Mouse (Mus musculus): ENCODE data around the gene Snx29. TPM values are rescaled to one million over a fixed set of nuclear protein-coding genes. Genes with fewer than 3 reads are reported as not detected.
"Not testable (repeated sequence)": the region's sequence is repeated elsewhere in the genome, so short reads cannot be mapped to it uniquely, and the experiment has no call there.

Snx29 gene
- polyA plus RNA-seq, 1 experiment from 2014 or later: 14.3 TPM

DNA sequence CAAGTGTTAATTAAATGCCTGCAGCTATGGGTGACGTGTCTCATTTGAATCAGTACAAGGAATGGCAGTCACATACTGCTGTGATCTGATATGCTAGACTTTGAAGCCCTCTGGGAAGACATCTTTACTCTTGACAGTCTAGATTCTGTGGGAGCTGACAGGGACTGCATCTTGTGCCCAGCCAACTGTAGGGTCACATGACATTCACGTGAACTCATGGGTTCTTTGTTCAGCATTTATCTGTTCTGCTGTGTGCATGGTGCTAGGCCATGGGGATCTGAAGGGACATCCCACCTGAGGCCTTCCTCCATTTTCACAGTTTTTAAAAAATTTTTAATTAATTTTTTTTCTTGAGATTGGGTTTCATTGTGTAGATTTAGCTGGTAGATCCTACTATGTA is 91.9 kb downstream of the Snx29 start:
- Histone ChIP-seq H3K9ac (no peak overlapping the region), H3K36me3 (replicated peaks; ENCODE audit: control insufficient read depth, insufficient read depth) (peaks cover 10% of the 10 kb centered on the region), H3K4me2 (replicated peaks) (no peak overlapping the region), H3K9me3 (ENCODE audit: control insufficient read depth, low read length) (no peaks in the 10 kb centered on the region), H3K4me1 (replicated peaks; ENCODE audit: control insufficient read depth, insufficient read depth, low read length) (no peaks in the 10 kb centered on the region), H3K27ac (no peak overlapping the region), H3K4me3 (replicated peaks; ENCODE audit: low read length) (no peak overlapping the region), H3K27me3 (ENCODE audit: control insufficient read depth, insufficient read depth, low read length) (no peaks in the 10 kb centered on the region)
- 83% methylated on average over 2 of the region's 2 CpGs for WGBS
- ATAC-seq (ENCODE audit: low FRiP score) (no peak), DNase-seq (ENCODE audit: low spot score) (no peak)

DNA sequence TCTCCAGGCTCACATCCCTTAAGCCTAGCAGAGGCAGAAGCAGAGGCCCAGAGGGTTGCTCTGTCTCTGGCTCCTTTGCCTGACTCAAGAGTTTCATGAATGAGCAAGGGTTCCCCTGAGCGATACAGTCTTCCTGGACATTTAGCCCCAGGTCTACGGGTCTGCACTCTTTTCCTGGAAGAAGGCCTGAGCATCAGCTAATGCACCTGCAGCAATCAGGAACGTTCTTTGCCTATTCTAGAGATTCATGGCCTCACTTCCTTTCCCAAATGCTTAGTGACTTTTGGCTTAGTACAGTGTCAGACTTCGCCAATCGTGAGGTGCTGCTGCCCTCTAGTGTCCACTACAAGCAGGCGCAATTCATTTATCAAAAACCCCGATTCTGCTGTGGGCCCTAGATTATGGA is 95.5 kb downstream of the Snx29 start:
- Histone ChIP-seq H3K4me2 (replicated peaks) (no peak overlapping the region), H3K36me3 (replicated peaks; ENCODE audit: control insufficient read depth, insufficient read depth) (peaks cover 12% of the 10 kb centered on the region), H3K4me3 (replicated peaks; ENCODE audit: low read length) (no peak overlapping the region), H3K27ac (no peak overlapping the region), H3K27me3 (ENCODE audit: control insufficient read depth, insufficient read depth, low read length) (no peaks in the 10 kb centered on the region), H3K9me3 (ENCODE audit: control insufficient read depth, low read length) (no peaks in the 10 kb centered on the region), H3K9ac (peak overlapping the region; percentile 14; the same call in 1 of the 2 replicates), H3K4me1 (replicated peaks; ENCODE audit: control insufficient read depth, insufficient read depth, low read length) (no peaks in the 10 kb centered on the region)
- peak; percentile 90 for DNase-seq (ENCODE audit: low spot score)
- 20% methylated on average over 7 of the region's 7 CpGs for WGBS
- peak; percentile 77; the same call in 1 of the 2 replicates for ATAC-seq (ENCODE audit: low FRiP score)

DNA sequence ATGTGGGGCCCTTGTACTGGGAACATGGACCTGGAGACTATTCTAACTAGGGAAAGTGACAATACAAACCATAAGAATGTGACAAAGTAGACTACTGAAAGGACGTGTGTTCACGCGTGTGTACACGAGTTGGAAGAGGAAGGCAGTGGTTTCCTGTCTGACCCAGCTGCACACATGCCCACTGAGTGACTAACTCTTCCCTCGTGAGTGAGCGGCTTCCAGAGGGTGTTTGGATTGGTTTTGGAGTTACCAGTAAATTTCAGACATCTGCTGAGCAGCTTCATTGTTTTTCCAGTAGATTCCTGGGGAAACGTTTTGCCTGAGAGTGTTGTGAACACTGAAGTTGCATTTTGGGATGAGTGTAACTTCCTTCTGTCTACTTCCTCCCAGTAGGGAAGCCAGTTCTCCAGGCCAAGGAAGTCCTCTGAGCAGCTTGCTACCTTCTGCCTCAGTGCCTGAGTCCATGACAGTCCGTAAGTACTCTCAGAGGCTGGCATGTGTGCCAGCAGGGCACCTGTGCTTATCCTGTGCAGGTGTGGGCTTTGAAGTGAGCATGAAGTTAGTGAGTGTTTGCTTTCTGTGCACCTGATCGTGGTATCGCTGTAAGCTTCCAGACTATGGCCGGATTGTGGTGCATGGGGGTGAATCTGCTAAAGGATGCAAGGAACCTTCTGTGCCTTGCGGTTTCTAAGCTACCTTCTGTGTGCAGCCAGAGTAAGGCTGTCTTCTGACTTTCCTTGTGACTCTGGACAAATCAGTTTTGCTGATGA is 97.8 kb downstream of the Snx29 start:
- 89% methylated on average over 12 of the region's 12 CpGs for WGBS
- Histone ChIP-seq H3K4me3 (replicated peaks; ENCODE audit: low read length) (no peak overlapping the region), H3K9me3 (ENCODE audit: control insufficient read depth, low read length) (no peaks in the 10 kb centered on the region), H3K4me2 (replicated peaks) (no peak overlapping the region), H3K27ac (no peak overlapping the region), H3K36me3 (replicated peaks; ENCODE audit: control insufficient read depth, insufficient read depth) (peaks cover 9% of the 10 kb centered on the region), H3K27me3 (ENCODE audit: control insufficient read depth, insufficient read depth, low read length) (no peaks in the 10 kb centered on the region), H3K9ac (no peak overlapping the region), H3K4me1 (replicated peaks; ENCODE audit: control insufficient read depth, insufficient read depth, low read length) (no peaks in the 10 kb centered on the region)
- ATAC-seq (ENCODE audit: low FRiP score): no peak
- DNase-seq (ENCODE audit: low spot score): no peak

DNA sequence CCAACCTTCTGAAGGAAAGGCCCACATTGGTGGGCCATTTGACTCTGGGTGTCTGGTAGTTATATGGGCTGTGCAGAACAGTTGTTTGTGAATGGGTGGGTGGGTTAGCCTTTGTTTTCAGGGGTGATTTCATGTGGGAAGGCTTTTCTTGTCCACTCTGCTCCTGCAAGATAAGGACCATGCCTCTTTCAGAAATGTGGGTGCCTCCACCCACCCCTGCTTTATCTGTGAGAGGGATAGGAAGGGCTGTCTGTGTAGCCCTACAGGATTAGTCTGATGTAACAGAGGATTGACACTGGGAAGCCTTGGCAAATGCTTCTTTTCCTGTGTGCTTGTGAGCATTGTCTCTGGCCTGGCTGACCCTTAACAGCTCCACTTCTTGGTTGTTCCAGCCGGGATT is 99.5 kb downstream of the Snx29 start:
- no peak overlapping the region for H3K27ac ChIP-seq
- no peak for DNase-seq (ENCODE audit: low spot score)
- ATAC-seq (ENCODE audit: low FRiP score): no peak

DNA sequence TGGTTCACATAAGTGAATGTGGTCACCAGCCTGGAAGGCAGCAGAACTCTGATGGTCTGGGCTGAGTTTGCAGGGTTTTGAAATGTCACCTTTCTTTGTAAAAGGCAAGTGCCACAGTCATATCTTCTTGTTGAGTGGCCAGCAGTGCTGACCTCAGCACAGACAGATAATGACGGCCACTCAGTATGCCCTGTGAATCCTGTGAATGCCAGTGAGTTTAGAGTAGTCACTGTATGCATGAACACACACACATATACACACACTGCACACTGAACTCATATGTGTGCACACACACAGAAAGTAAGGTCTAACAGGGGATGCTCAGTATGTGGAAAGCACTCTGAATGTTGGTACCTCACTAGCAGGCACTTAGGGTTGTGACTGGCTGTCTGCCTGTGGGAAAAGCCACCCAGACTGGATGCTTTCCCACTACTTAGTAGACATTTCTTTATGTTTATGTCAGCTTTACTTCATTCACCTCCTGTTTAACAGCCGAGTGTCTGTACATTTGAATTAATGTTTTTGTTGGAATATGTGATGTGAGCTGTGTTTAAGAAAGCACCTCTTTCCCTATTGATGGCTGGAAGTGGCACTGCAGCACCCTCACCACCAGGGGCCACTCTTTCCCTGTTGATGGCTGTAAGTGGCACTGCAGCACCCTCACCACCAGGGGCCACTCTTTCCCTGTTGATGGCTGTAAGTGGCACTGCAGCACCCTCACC is 100.3 kb downstream of the Snx29 start:
- Histone ChIP-seq H3K9me3 (ENCODE audit: control insufficient read depth, low read length) (no peaks in the 10 kb centered on the region), H3K27me3 (ENCODE audit: control insufficient read depth, insufficient read depth, low read length) (no peaks in the 10 kb centered on the region), H3K27ac (no peak overlapping the region), H3K4me3 (replicated peaks; ENCODE audit: low read length) (no peak overlapping the region), H3K4me2 (replicated peaks) (no peak overlapping the region), H3K9ac (no peak overlapping the region), H3K36me3 (replicated peaks; ENCODE audit: control insufficient read depth, insufficient read depth) (peaks cover 9% of the 10 kb centered on the region), H3K4me1 (replicated peaks; ENCODE audit: control insufficient read depth, insufficient read depth, low read length) (no peaks in the 10 kb centered on the region)
- ATAC-seq (ENCODE audit: low FRiP score) (no peak), DNase-seq (ENCODE audit: low spot score) (no peak)
- 93% methylated on average over 2 of the region's 2 CpGs for WGBS

More for the DNA sequence above, 99.5 kb downstream of the Snx29 start:
- peaks cover 9% of the 10 kb centered on the region for H3K36me3 ChIP-seq (replicated peaks; ENCODE audit: control insufficient read depth, insufficient read depth)
- H3K9ac ChIP-seq: no peak overlapping the region
- H3K4me2 ChIP-seq (replicated peaks): no peak overlapping the region
- no peak overlapping the region for H3K4me3 ChIP-seq (replicated peaks; ENCODE audit: low read length)
- H3K4me1 ChIP-seq (replicated peaks; ENCODE audit: control insufficient read depth, insufficient read depth, low read length): no peaks in the 10 kb centered on the region
- H3K27me3 ChIP-seq (ENCODE audit: control insufficient read depth, insufficient read depth, low read length): no peaks in the 10 kb centered on the region
- 81% methylated on average over 1 of the region's 1 CpGs for WGBS
- no peaks in the 10 kb centered on the region for H3K9me3 ChIP-seq (ENCODE audit: control insufficient read depth, low read length)

DNA sequence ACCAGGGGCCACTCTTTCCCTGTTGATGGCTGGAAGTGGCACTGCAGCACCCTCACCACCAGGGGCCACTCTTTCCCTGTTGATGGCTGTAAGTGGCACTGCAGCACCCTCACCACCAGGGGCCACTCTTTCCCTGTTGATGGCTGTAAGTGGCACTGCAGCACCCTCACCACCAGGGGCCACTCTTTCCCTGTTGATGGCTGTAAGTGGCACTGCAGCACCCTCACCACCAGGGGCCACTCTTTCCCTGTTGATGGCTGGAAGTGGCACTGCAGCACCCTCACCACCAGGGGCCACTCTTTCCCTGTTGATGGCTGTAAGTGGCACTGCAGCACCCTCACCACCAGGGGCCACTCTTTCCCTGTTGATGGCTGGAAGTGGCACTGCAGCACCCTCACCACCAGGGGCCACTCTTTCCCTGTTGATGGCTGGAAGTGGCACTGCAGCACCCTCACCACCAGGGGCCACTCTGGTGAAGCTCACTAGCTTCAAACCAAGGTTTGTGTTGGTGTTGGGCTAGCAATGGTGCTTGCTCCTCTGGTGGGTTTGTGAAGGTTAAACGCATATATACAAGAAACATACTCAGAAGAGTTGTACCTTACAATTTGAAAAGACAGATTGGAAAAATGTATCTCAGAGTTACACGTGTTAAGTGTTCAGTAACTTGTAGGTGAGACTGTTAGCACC is 101.0 kb downstream of the Snx29 start:
- not testable (repeated sequence) for H3K9me3 ChIP-seq (ENCODE audit: control insufficient read depth, low read length); ATAC-seq (ENCODE audit: low FRiP score); H3K4me1 ChIP-seq (replicated peaks; ENCODE audit: control insufficient read depth, insufficient read depth, low read length); H3K4me2 ChIP-seq (replicated peaks); H3K9ac ChIP-seq; H3K4me3 ChIP-seq (replicated peaks; ENCODE audit: low read length); H3K36me3 ChIP-seq (replicated peaks; ENCODE audit: control insufficient read depth, insufficient read depth); DNase-seq (ENCODE audit: low spot score); H3K27ac ChIP-seq; H3K27me3 ChIP-seq (ENCODE audit: control insufficient read depth, insufficient read depth, low read length)
- 85% methylated on average over 2 of the region's 2 CpGs for WGBS

DNA sequence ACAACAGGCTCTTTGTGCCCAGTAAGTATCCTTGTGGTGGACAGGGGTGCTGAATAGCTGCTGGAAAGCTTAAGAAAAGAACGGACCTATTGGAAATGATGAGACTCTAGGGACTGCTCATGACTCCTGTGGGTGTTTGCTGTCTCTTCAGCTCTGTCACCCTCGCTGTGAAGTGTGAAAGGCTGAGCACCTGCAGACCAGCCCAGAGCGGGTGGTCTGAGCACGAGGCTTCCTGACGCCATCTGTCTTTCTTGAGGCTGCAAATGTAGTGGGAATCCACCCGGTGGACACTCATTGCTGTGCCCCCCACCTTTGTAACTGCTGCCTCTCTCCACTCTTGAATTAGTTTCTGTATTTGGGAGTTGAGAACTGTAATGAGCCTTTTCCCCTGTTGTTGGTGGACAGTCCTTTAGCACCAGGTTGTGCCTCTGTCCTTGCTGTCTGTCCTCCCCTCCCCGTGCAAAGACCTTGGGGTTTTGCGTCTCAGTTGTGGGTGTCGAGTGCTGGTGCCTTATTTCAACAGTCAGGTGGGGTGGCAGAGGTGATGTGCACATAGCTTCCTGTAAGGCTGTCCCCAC is 101.9 kb downstream of the Snx29 start:
- Histone ChIP-seq H3K27ac (no peak overlapping the region), H3K27me3 (ENCODE audit: control insufficient read depth, insufficient read depth, low read length) (no peaks in the 10 kb centered on the region), H3K4me1 (replicated peaks; ENCODE audit: control insufficient read depth, insufficient read depth, low read length) (no peaks in the 10 kb centered on the region), H3K9ac (no peak overlapping the region), H3K4me2 (replicated peaks) (no peak overlapping the region), H3K36me3 (replicated peaks; ENCODE audit: control insufficient read depth, insufficient read depth) (peaks cover 9% of the 10 kb centered on the region), H3K9me3 (ENCODE audit: control insufficient read depth, low read length) (no peaks in the 10 kb centered on the region), H3K4me3 (replicated peaks; ENCODE audit: low read length) (no peak overlapping the region)
- 87% methylated on average over 9 of the region's 9 CpGs for WGBS
- DNase-seq (ENCODE audit: low spot score) (no peak), ATAC-seq (ENCODE audit: low FRiP score) (no peak)

DNA sequence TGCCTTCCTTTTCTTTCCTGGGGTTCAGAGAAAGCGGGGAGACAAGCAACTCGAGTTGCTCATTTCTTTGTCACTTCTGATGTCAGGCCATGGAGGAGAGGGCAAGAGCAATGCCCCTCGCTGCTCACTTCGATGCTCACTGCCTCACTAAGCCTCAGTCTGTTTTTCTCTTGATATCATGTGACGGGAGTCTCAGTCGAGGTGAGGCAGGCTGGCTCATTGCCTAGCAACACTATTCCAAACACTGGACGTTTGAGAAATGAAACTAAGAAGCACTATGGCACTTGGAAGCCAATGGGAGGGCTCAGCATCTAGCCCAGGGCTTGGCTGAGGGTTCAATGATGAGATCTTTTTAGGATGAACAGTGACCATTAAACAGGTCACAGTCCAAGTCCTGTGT is 102.6 kb downstream of the Snx29 start:
- no peaks in the 10 kb centered on the region for H3K27me3 ChIP-seq (ENCODE audit: control insufficient read depth, insufficient read depth, low read length)
- no peak for DNase-seq (ENCODE audit: low spot score)
- H3K4me1 ChIP-seq (replicated peaks; ENCODE audit: control insufficient read depth, insufficient read depth, low read length): no peaks in the 10 kb centered on the region
- WGBS: 65% methylated on average over 7 of the region's 7 CpGs
- H3K4me3 ChIP-seq (replicated peaks; ENCODE audit: low read length): no peak overlapping the region
- H3K4me2 ChIP-seq (replicated peaks): no peak overlapping the region
- H3K9ac ChIP-seq: no peak overlapping the region
- no peaks in the 10 kb centered on the region for H3K9me3 ChIP-seq (ENCODE audit: control insufficient read depth, low read length)
- ATAC-seq (ENCODE audit: low FRiP score): no peak
- H3K36me3 ChIP-seq (replicated peaks; ENCODE audit: control insufficient read depth, insufficient read depth): peaks cover 9% of the 10 kb centered on the region
- H3K27ac ChIP-seq: no peak overlapping the region
